12 mouse cellular contexts compared by ENCODE assay signal in genomic region chr8:6279903-6280302, GRCm38 (mm10).
"Had no signal": no experiment of that assay in that cellular context is flagged by ENCODE, and none has a peak within 500 bp of the region (broad histone marks: within the 10 kb centered on the region; RNA-seq: fewer than 3 reads in every experiment).

No protein-coding gene starts in this region.

- ATAC-seq: hindbrain, postnatal 0 days; intestine, embryonic 16.5 days; liver, embryonic 12.5 days had no signal

- DNase-seq: gastrocnemius, postnatal 14 days; gastrocnemius, postnatal 36 days; heart, adult 18-20 months; heart, postnatal 4 days; kidney, adult 11 months; kidney, adult 2 months; kidney, adult 9 months; kidney, postnatal 14 days; kidney, postnatal 36 days had no signal
